Mouse (Mus musculus) myocyte (in vitro differentiated cells): ENCODE results near the gene Ilvbl. TPM values are rescaled to one million over a fixed set of nuclear protein-coding genes. Genes with fewer than 3 reads are reported as not detected.
A peak's percentile ranks its signal among the peaks of the same experiment; 100 is the strongest.

Experiments used
- H3K27me3 ChIP-seq: one replicate; pipeline ENCODE4 v1.6.1; 2011; ENCODE audit not compliant: control insufficient read depth, insufficient read depth, insufficient read length
- H3K36me3 ChIP-seq: one replicate; pipeline ENCODE4 v1.6.1; 2011; ENCODE audit not compliant: control insufficient read depth, insufficient read depth
- H3K4me2 ChIP-seq: one replicate; pipeline ENCODE4 v1.6.1; 2011; ENCODE audit warnings: low read depth, control low read depth
- H3K4me3 ChIP-seq: one replicate; pipeline ENCODE4 v1.5.1; 2011; ENCODE audit warnings: mild to moderate bottlenecking, control low read depth, moderate library complexity
- H3K79me2 ChIP-seq: one replicate; pipeline ENCODE4 v1.6.1; 2011; ENCODE audit not compliant: control insufficient read depth, insufficient read depth
- H3ac ChIP-seq: one replicate; pipeline ENCODE4 v1.6.1; 2011; ENCODE audit not compliant: control insufficient read depth, insufficient read length
- CEBPB ChIP-seq: IDR thresholded peaks from 2 replicates; pipeline ENCODE4 v1.6.1; 2011; ENCODE audit warnings: mild to moderate bottlenecking, moderate library complexity; ENCODE audit not compliant: poor library complexity, insufficient read depth, severe bottlenecking
- E2F4 ChIP-seq: IDR thresholded peaks from one replicate; pipeline ENCODE4 v1.6.1; 2011; ENCODE audit warnings: mild to moderate bottlenecking, control low read depth, moderate library complexity; ENCODE audit not compliant: insufficient read depth
- MAX ChIP-seq: IDR thresholded peaks from one replicate; pipeline ENCODE4 v1.6.1; 2011; ENCODE audit warnings: low read depth, mild to moderate bottlenecking, control low read depth
- MYOD1 ChIP-seq, 3 experiments: IDR thresholded peaks; one replicate each; pipeline ENCODE4 v1.6.1; 2011; ENCODE audit warnings: control low read depth in 2 of 3, low read depth in 2 of 3, mild to moderate bottlenecking in 2 of 3, moderate library complexity in 1 of 3; ENCODE audit not compliant: insufficient read length in 2 of 3, control insufficient read depth in 1 of 3
- MYOG ChIP-seq, 3 experiments: IDR thresholded peaks; one replicate each; pipeline ENCODE4 v1.6.1; 2011; ENCODE audit warnings: control low read depth in 2 of 3, low read depth in 2 of 3, mild to moderate bottlenecking in 2 of 3; ENCODE audit not compliant: insufficient read length in 2 of 3, control insufficient read depth in 1 of 3, insufficient read depth in 1 of 3
- POLR2A ChIP-seq: IDR thresholded peaks from one replicate; pipeline ENCODE4 v1.6.1; 2011; ENCODE audit warnings: low read depth, mild to moderate bottlenecking, control low read depth, moderate library complexity; ENCODE audit not compliant: insufficient read length
- POLR2AphosphoS2 ChIP-seq: IDR thresholded peaks from one replicate; pipeline ENCODE4 v1.6.1; 2011; ENCODE audit warnings: low read depth, control low read depth; ENCODE audit not compliant: insufficient read length
- REST ChIP-seq: IDR thresholded peaks from one replicate; pipeline ENCODE4 v1.6.1; 2011; ENCODE audit warnings: mild to moderate bottlenecking, control low read depth, moderate library complexity; ENCODE audit not compliant: insufficient read depth, insufficient read length
- SRF ChIP-seq: IDR thresholded peaks from one replicate; pipeline ENCODE4 v1.6.1; 2011; ENCODE audit warnings: low read depth; ENCODE audit not compliant: control insufficient read depth, insufficient read length
- TCF12 ChIP-seq: IDR thresholded peaks from one replicate; pipeline ENCODE4 v1.6.1; 2011; ENCODE audit warnings: mild to moderate bottlenecking, control low read depth; ENCODE audit not compliant: poor library complexity, insufficient read depth, severe bottlenecking
- TCF3 ChIP-seq: IDR thresholded peaks from one replicate; pipeline ENCODE4 v1.6.1; 2011; ENCODE audit warnings: low read depth, control low read depth; ENCODE audit not compliant: insufficient read length
- USF1 ChIP-seq: IDR thresholded peaks from one replicate; pipeline ENCODE4 v1.6.1; 2011; ENCODE audit warnings: low read depth, mild to moderate bottlenecking, control low read depth, moderate library complexity
- polyA plus RNA-seq: library from polyadenylated mRNA; unstranded; fragments of >200 nt; fragmentation: generic; extraction: Trizol; gene quantifications from one replicate; pipeline ENCODE4 v1.2.1, GENCODE M21; 2012; ENCODE audit warnings: missing spikeins

Ilvbl gene
- polyA plus RNA-seq, 1 experiment, result 49.6 TPM

GRCm38 (mm10) chr10:78569191-78569590 is 5.0 kb upstream of the Ilvbl start:
- H3ac ChIP-seq, result no peak overlapping the region
- peak overlapping the region; percentile 93 for H3K4me2 ChIP-seq
- TF ChIP-seq MYOD1 (IDR thresholded peaks at IDR 0.05; ENCODE audit: control insufficient read depth in 1 of 3, insufficient read length in 2 of 3, low read depth in 2 of 3) (no peak), POLR2AphosphoS2 (peak; percentile 30)
- no peaks in the 10 kb centered on the region for H3K36me3 ChIP-seq
- no peaks in the 10 kb centered on the region for H3K79me2 ChIP-seq
- peak overlapping the region; percentile 7 for H3K4me3 ChIP-seq
- no peaks in the 10 kb centered on the region for H3K27me3 ChIP-seq

GRCm38 (mm10) chr10:78569686-78570085 is 4.5 kb upstream of the Ilvbl start:
- Histone ChIP-seq H3K36me3 (no peaks in the 10 kb centered on the region), H3K79me2 (no peaks in the 10 kb centered on the region), H3ac (no peak overlapping the region), H3K4me2 (peak overlapping the region; percentile 93), H3K27me3 (no peaks in the 10 kb centered on the region), H3K4me3 (no peak overlapping the region)
- no peak for TF ChIP-seq MAX
- TF ChIP-seq MYOD1 (IDR thresholded peaks at IDR 0.05; ENCODE audit: control insufficient read depth in 1 of 3, insufficient read length in 2 of 3, low read depth in 2 of 3), result no peak
- no peak for TF ChIP-seq TCF12
- TF ChIP-seq POLR2A, result no peak
- TF ChIP-seq E2F4, result no peak
- no peak for TF ChIP-seq REST
- no peak for TF ChIP-seq USF1
- no peak for TF ChIP-seq TCF3
- no peak for TF ChIP-seq POLR2AphosphoS2

- Histone ChIP-seq H3K27me3 (no peaks in the 10 kb centered on the region), H3K4me2 (peak overlapping the region; percentile 93), H3K4me3 (no peak overlapping the region), H3K36me3 (no peaks in the 10 kb centered on the region), H3K79me2 (no peaks in the 10 kb centered on the region), H3ac (no peak overlapping the region)
- TF ChIP-seq CEBPB (no peak), TCF12 (no peak), TCF3 (no peak), MYOD1 (IDR thresholded peaks at IDR 0.05; ENCODE audit: control insufficient read depth in 1 of 3, insufficient read length in 2 of 3, low read depth in 2 of 3) (no peak), MAX (no peak), REST (no peak), E2F4 (no peak), POLR2A (no peak), SRF (no peak), MYOG (IDR thresholded peaks at IDR 0.05; ENCODE audit: control insufficient read depth in 1 of 3, insufficient read depth in 1 of 3, insufficient read length in 2 of 3, low read depth in 2 of 3) (no peak), USF1 (no peak), POLR2AphosphoS2 (no peak)
Measured at GRCm38 (mm10) chr10:78570416-78570815, 3.7 kb upstream of the Ilvbl start.

GRCm38 (mm10) chr10:78570897-78571296 is 3.2 kb upstream of the Ilvbl start:
- Histone ChIP-seq H3K36me3 (no peaks in the 10 kb centered on the region), H3K79me2 (no peaks in the 10 kb centered on the region), H3ac (no peak overlapping the region), H3K27me3 (no peaks in the 10 kb centered on the region), H3K4me2 (peak overlapping the region; percentile 93), H3K4me3 (no peak overlapping the region)
- no peak for TF ChIP-seq REST
- TF ChIP-seq TCF3, result no peak
- TF ChIP-seq POLR2A, result no peak
- TF ChIP-seq E2F4, result no peak
- TF ChIP-seq SRF, result no peak
- no peak for TF ChIP-seq USF1
- TF ChIP-seq POLR2AphosphoS2, result no peak
- TF ChIP-seq TCF12, result no peak
- no peak for TF ChIP-seq MYOD1 (IDR thresholded peaks at IDR 0.05; ENCODE audit: control insufficient read depth in 1 of 3, insufficient read length in 2 of 3, low read depth in 2 of 3)
- no peak for TF ChIP-seq CEBPB
- TF ChIP-seq MYOG (IDR thresholded peaks at IDR 0.05; ENCODE audit: control insufficient read depth in 1 of 3, insufficient read depth in 1 of 3, insufficient read length in 2 of 3, low read depth in 2 of 3), result no peak
- TF ChIP-seq MAX, result no peak

GRCm38 (mm10) chr10:78573226-78573625 is 920 bp upstream of the Ilvbl start:
- TF ChIP-seq SRF (no peak), MYOD1 (IDR thresholded peaks at IDR 0.05; ENCODE audit: control insufficient read depth in 1 of 3, insufficient read length in 2 of 3, low read depth in 2 of 3) (no peak), MAX (no peak), E2F4 (no peak), POLR2A (no peak), TCF3 (no peak), POLR2AphosphoS2 (no peak), TCF12 (no peak), USF1 (no peak), MYOG (IDR thresholded peaks at IDR 0.05; ENCODE audit: control insufficient read depth in 1 of 3, insufficient read depth in 1 of 3, insufficient read length in 2 of 3, low read depth in 2 of 3) (no peak), REST (no peak), CEBPB (no peak)
- no peak overlapping the region for H3K4me2 ChIP-seq
- H3K4me3 ChIP-seq, result no peak overlapping the region
- no peaks in the 10 kb centered on the region for H3K36me3 ChIP-seq
- no peak overlapping the region for H3ac ChIP-seq
- no peaks in the 10 kb centered on the region for H3K79me2 ChIP-seq
- no peaks in the 10 kb centered on the region for H3K27me3 ChIP-seq
